21 mouse cellular contexts compared by ENCODE assay signal in the genomic region with DNA sequence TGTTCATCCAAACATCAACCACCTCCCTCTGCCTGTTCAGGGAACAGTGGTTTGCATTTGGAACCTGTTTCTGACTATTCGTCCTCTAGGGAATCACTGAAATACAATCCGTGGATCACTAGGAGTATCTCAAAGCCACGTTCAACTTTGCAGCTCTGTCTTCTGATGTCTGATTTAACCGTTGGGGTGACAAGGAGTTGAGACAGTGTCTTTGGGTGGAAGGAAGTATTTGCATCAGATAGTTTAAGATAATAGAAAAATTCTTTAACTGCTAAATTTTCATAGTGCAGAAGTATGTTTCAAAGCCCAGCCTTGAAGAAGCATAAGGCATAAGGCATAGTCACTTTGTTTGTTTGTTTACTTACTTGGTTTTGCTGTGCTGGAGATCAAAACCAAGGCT.
"Had no signal": no experiment of that assay in that cellular context is flagged by ENCODE, and none has a peak within 500 bp of the region (broad histone marks: within the 10 kb centered on the region; RNA-seq: fewer than 3 reads in every experiment).

No protein-coding gene starts in this region.

- DNase-seq: gastrocnemius, postnatal 10 days; gastrocnemius, postnatal 36 days; heart, postnatal 10 days; kidney, adult 11 months; kidney, adult 2 months; kidney, adult 9 months; kidney, postnatal 14 days; kidney, postnatal 36 days; layer of hippocampus, postnatal 36 days; left cerebral cortex, postnatal 4 days had no signal

- H3K27me3 ChIP-seq: heart, embryonic 12.5 days; hindbrain, embryonic 13.5 days; hindbrain, embryonic 15.5 days; kidney, embryonic 15.5 days; limb, embryonic 13.5 days; limb, embryonic 15.5 days; liver, embryonic 12.5 days had no signal

- H3K4me3 ChIP-seq: heart, embryonic 10.5 days; heart, embryonic 12.5 days; hindbrain, embryonic 13.5 days; hindbrain, embryonic 15.5 days; kidney, embryonic 15.5 days; limb, embryonic 13.5 days; limb, embryonic 15.5 days; liver, embryonic 12.5 days had no signal

- H3K27ac ChIP-seq: heart, embryonic 10.5 days; hindbrain, embryonic 13.5 days; hindbrain, embryonic 15.5 days; hindbrain, postnatal 0 days; kidney, embryonic 15.5 days; kidney, postnatal 0 days; limb, embryonic 13.5 days; limb, embryonic 15.5 days; liver, embryonic 12.5 days; liver, embryonic 14.5 days had no signal

- H3K9ac ChIP-seq: heart, embryonic 12.5 days; hindbrain, embryonic 13.5 days; hindbrain, embryonic 15.5 days; kidney, embryonic 15.5 days; limb, embryonic 13.5 days; limb, embryonic 15.5 days; liver, embryonic 12.5 days; liver, embryonic 14.5 days had no signal

- H3K4me1 ChIP-seq: hindbrain, embryonic 13.5 days; hindbrain, embryonic 15.5 days; kidney, embryonic 15.5 days; limb, embryonic 13.5 days had no signal
